Mouse (Mus musculus) olfactory bulb, adult 2 months (tissue): ENCODE results near the gene Mast4. TPM values are rescaled to one million over a fixed set of nuclear protein-coding genes. Genes with fewer than 3 reads are reported as not detected.

Experiments used
- H3K27ac ChIP-seq: fragments of 200-500 bp; 2 replicates; pipeline ENCODE4 v1.5.1; 2012; ENCODE audit warnings: low read depth, low read length; ENCODE audit not compliant: insufficient read depth
- H3K4me1 ChIP-seq: fragments of 200-500 bp; 2 replicates; pipeline ENCODE4 v1.6.1; 2012; ENCODE audit warnings: low read length; ENCODE audit not compliant: control insufficient read depth, insufficient read depth
- H3K4me3 ChIP-seq: fragments of 200-500 bp; 2 replicates; pipeline ENCODE4 v1.5.1; 2012; ENCODE audit warnings: mild to moderate bottlenecking, low read depth, low read length, moderate library complexity; ENCODE audit not compliant: insufficient read depth
- CTCF ChIP-seq: fragments of 200-500 bp; IDR thresholded peaks from 2 replicates; pipeline ENCODE4 v1.5.1; 2012; ENCODE audit warnings: low read depth, mild to moderate bottlenecking, low read length, moderate library complexity; ENCODE audit not compliant: insufficient read depth
- POLR2A ChIP-seq: fragments of 200-500 bp; IDR thresholded peaks from 2 replicates; pipeline ENCODE4 v1.6.1; 2012; ENCODE audit warnings: mild to moderate bottlenecking, low read depth, low read length, moderate library complexity; ENCODE audit not compliant: insufficient read depth
- WGBS: fragments of 180-500 bp; shearing (Covaris S2); methylation state at CpG from one replicate; pipeline ENCODE4 v1.1.7; 2018; 5-methylcytosine and 5-hydroxymethylcytosine counted together
- polyA plus RNA-seq: library from polyadenylated mRNA; stranded (reverse); fragments of >200 nt; gene quantifications from 2 replicates; pipeline ENCODE4 v1.2.4, GENCODE M21; 2012; ENCODE audit warnings: low replicate concordance; ENCODE audit not compliant: missing spikeins, insufficient read depth, insufficient read length

Mast4 gene
- polyA plus RNA-seq, 1 experiment = not detected

GRCm38 (mm10) chr13:103214506-103214905 is 119.8 kb downstream of the Mast4 start:
- Histone ChIP-seq H3K27ac (no peak overlapping the region), H3K4me1 (no peaks in the 10 kb centered on the region), H3K4me3 (no peak overlapping the region)
- TF ChIP-seq CTCF (no peak), POLR2A (no peak)
- 86% methylated on average over 3 of the region's 3 CpGs for WGBS

DNA sequence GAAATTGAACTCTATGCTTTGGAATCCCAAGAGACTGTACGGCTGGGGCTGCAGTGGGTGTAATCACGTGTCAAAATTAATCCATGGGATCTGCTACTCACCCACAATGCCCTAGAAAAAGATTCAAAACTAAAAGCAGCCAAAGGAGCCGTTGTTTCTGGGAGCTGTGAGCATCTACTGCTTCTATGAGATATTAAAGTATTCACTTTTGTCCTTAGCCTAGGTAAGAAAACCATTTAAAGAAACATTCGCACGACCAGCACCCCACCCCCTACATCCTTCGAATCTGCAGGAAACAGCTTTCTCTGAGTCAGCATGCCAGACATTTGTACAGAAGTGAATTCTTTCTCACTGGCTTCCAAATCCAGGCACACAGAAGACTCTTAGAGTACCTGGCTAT is 122.3 kb downstream of the Mast4 start:
- H3K4me1 ChIP-seq = no peaks in the 10 kb centered on the region
- H3K27ac ChIP-seq = no peak overlapping the region
- TF ChIP-seq POLR2A = no peak
- TF ChIP-seq CTCF = no peak
- WGBS = 48% methylated on average over 6 of the region's 6 CpGs
- no peak overlapping the region for H3K4me3 ChIP-seq

GRCm38 (mm10) chr13:103211501-103211941 is 122.8 kb downstream of the Mast4 start:
- H3K4me1 ChIP-seq = no peaks in the 10 kb centered on the region
- no peak for TF ChIP-seq CTCF
- H3K4me3 ChIP-seq = no peak overlapping the region
- WGBS = 72% methylated on average over 11 of the region's 11 CpGs
- H3K27ac ChIP-seq = no peak overlapping the region

GRCm38 (mm10) chr13:103210746-103211145 is 123.6 kb downstream of the Mast4 start:
- WGBS = 96% methylated on average over 4 of the region's 4 CpGs
- no peak overlapping the region for H3K27ac ChIP-seq

GRCm38 (mm10) chr13:103207199-103207598 is 127.1 kb downstream of the Mast4 start:
- Histone ChIP-seq H3K4me1 (no peaks in the 10 kb centered on the region), H3K4me3 (no peak overlapping the region), H3K27ac (no peak overlapping the region)
- TF ChIP-seq CTCF (no peak), POLR2A (no peak)
- WGBS = 96% methylated on average over 4 of the region's 4 CpGs

More at GRCm38 (mm10) chr13:103210746-103211145, 123.6 kb downstream of the Mast4 start:
- no peak for TF ChIP-seq CTCF
- TF ChIP-seq POLR2A = no peak
- Histone ChIP-seq H3K4me1 (no peaks in the 10 kb centered on the region), H3K4me3 (no peak overlapping the region)

- 89% methylated on average over 9 of the region's 9 CpGs for WGBS
- no peak overlapping the region for H3K27ac ChIP-seq
- no peak for TF ChIP-seq POLR2A
- TF ChIP-seq CTCF = no peak
Measured at GRCm38 (mm10) chr13:103206644-103207043, 127.7 kb downstream of the Mast4 start.

GRCm38 (mm10) chr13:103205191-103205590 is 129.1 kb downstream of the Mast4 start:
- WGBS = 96% methylated on average over 5 of the region's 5 CpGs
- H3K4me3 ChIP-seq = no peak overlapping the region
- H3K4me1 ChIP-seq = no peaks in the 10 kb centered on the region
- TF ChIP-seq CTCF (no peak), POLR2A (no peak)
- no peak overlapping the region for H3K27ac ChIP-seq

More at GRCm38 (mm10) chr13:103206644-103207043, 127.7 kb downstream of the Mast4 start:
- Histone ChIP-seq H3K4me3 (no peak overlapping the region), H3K4me1 (no peaks in the 10 kb centered on the region)

GRCm38 (mm10) chr13:103203376-103203895 is 130.9 kb downstream of the Mast4 start:
- Histone ChIP-seq H3K27ac (no peak overlapping the region), H3K4me1 (no peaks in the 10 kb centered on the region), H3K4me3 (no peak overlapping the region)
- 74% methylated on average over 1 of the region's 1 CpGs for WGBS
- TF ChIP-seq CTCF = no peak
- TF ChIP-seq POLR2A = no peak

GRCm38 (mm10) chr13:103201016-103201760 is 133.1 kb downstream of the Mast4 start:
- no peak for TF ChIP-seq CTCF
- TF ChIP-seq POLR2A = no peak
- Histone ChIP-seq H3K27ac (no peak overlapping the region), H3K4me3 (no peak overlapping the region), H3K4me1 (no peaks in the 10 kb centered on the region)
- WGBS = 87% methylated on average over 10 of the region's 10 CpGs
